Mouse (Mus musculus) right cerebral cortex, postnatal 14 days (tissue): ENCODE data around the gene Plekha5.

Experiments
- DNase-seq: peaks from one replicate; pipeline ENCODE4 v3.0.0; 2022

The Plekha5 gene

GRCm38 (mm10) chr6:140456393-140457163 is 32.7 kb downstream of the Plekha5 start:
- no peak for DNase-seq

GRCm38 (mm10) chr6:140460398-140460797 is 36.5 kb downstream of the Plekha5 start:
- DNase-seq = no peak

GRCm38 (mm10) chr6:140464818-140465217 is 41.0 kb downstream of the Plekha5 start:
- DNase-seq = no peak

DNA sequence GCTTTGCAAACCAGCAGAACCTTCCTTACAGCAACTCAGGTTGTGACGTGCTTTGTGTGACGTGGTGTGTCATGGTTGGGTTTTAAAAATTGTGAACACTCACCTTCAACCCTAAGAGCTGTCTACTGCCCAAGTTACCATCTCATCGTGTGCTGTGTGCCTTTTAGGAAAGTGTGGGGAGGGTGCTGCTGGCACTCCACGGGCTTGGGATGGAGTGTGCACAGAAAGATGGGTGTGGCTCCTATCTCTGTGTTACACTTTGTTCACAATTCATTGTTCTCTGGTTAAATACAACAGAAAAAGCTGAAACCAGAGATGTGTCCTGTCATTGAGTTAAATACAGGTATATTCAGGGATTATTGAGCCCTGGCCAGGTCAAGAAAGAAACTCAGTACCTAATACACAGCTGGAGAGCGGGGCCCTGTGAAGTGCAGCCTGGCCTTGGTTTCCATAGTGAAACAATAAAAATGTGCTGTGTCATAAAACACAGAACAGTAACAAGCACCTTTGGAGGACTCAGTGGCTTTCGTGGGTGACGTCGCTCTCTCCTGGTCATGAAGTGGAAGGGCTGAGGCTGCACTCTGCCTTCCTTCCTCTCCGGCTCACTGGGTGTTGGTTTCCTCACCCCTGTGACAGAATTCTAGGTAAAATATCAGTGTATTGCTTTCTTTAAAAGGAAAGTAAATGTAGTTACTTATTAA is 42.2 kb downstream of the Plekha5 start:
- no peak for DNase-seq

DNA sequence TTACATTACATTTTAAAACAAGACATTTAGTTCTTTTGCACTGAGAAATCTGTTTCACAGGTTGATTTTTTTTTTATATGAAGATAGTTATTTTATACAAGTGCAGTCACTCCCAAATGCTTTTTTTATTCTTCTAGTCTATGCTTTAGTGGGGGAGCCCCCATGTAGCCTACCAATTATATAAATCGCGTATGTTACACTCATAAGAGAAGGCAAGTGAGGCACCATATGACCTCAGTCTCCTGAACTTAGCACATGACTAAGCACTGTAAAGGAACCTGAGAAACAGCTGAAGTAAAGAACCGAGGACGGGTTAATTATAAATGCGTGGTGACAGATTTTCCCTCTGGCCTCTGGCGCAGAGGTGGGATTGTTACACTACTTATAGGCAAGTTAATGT is 43.0 kb downstream of the Plekha5 start:
- DNase-seq = no peak

- DNase-seq = no peak
These were observed 44.0 kb downstream of the Plekha5 start for GRCm38 (mm10) chr6:140467851-140468250.

DNA sequence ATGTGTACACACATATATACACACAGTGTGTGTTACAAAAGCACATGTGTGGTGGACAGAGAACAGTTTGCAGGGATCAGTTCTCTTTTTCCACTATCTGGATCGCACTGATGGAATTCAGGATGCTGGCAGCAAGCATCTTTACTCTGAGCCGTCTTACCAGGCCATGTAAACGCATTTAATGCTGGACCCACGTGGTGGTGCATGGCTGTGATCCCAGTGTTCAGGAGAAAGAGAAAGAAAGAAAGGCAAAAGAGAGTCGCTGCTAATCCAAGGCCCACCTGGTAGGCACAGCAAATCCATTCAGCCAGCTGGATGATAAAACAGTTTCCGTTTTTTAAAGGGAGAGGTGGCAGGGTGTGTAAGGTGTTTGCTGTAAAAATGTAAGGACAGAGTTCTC is 45.9 kb downstream of the Plekha5 start:
- DNase-seq = no peak

DNA sequence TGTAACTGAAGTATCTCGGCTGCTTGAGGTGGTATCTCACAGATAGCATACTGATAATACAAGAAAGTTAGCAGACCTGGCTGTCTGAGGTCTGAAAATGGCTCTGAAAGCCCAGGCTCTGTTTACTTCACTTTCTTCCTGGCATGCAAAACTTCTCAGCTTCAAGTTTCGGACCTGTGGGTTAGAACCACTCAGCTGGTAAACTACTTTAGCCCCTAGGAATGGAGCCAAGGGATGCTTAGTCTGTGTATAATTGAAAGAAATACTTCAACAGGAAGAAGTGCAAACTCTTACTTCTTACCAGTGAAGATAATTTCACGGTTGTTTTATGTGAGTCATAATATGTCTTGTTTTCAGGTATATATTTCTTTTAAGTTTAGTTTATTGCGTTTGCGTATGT is 47.9 kb downstream of the Plekha5 start:
- DNase-seq = no peak

DNA sequence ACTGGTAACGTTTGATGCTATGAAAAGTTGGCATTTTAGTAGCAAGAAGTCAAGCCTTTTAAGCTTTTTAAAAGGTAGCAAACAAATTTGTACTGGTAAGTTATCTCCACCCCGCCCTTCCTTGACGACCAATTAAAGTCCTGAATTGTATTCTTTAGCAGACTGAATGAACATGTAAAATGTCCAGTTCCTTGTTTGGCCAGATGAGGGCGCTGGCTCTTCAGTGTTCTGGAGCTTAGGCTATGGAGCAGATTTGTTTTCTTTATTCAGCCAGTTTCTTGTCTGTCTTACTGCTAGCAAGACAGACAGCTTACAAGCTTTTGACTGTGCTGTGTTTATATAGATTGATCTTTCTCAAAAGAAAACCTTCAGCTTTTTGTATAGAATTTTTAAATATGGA is 48.5 kb downstream of the Plekha5 start:
- peak; percentile 71 for DNase-seq

- DNase-seq = no peak
These were observed 51.7 kb downstream of the Plekha5 start for GRCm38 (mm10) chr6:140475393-140476087.

- DNase-seq = no peak
These were observed 53.1 kb downstream of the Plekha5 start for GRCm38 (mm10) chr6:140476981-140477380.

GRCm38 (mm10) chr6:140478031-140478430 is 54.2 kb downstream of the Plekha5 start:
- no peak for DNase-seq

GRCm38 (mm10) chr6:140478943-140479342 is 55.1 kb downstream of the Plekha5 start:
- peak; percentile 76 for DNase-seq

DNA sequence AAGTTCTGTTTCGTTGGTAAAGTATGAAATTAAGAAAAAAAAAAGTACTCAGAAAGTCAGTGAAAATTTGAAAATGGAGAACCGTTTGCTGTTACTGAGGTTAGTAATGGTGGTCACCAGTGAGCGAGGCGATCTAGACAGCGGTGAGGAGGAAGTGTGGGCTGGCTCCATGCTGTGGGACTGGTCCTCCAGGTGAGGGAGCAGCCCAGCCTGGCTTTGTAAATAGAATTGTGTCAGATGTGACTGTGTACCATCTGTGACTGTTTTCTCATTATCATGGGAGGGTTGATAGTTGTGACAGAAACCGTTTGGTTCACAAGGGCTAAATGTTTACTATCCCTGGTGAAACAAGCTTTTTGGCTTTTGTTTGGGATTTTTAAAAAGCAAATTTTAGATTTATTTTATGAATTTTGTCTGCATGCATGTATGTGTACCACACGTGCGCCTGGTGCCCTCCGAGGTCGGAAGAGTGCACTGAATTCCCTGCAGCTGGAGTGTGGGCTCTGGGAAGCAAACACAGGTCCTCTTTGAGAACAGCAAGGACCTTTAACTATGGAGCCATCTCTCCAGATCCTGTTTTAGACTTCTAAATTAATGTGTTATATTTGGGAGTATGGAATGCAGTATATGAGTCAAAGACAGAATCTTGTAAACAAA is 56.7 kb downstream of the Plekha5 start:
- DNase-seq = no peak

GRCm38 (mm10) chr6:140481701-140482460 is 58.0 kb downstream of the Plekha5 start:
- DNase-seq = no peak

- DNase-seq = no peak
These were observed 60.3 kb downstream of the Plekha5 start for GRCm38 (mm10) chr6:140484170-140484569.

DNA sequence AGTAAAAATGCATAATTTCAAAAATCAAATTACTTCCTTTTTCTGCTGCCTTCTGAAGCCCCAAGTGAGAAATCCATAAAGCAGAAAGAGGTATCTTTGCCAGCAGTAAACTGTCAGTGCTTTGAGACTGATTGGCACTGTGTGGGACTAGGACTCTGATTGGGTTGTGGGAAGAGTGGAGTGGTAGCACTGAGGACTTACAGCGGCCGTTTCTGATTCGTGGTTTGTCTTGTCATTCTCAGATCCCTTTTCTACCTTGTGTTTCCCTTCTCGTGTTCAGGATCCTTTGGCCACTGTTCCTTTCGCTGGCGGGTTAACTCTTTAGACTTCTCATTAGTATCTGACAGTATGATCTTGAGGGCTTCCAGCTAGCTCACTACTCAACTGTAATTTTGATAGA is 61.8 kb downstream of the Plekha5 start:
- no peak for DNase-seq

DNA sequence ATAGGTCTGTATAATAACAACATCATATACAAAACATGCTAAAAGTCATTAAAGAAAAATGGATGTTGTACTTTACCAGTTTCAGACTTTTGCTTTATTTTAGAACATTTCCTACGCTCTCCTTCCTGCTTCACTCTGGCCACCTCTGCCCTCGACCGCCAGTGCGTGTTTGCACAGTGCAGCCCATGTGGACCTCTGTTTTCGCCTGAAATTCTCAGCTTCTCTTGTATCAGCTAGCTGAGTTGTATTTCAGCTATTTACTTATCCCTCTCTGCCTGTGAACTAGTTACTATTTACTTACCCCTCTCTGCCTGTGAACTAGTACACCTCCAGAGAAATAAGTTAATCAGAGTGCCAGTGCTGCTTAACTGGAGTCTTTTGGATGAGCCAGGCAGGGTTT is 62.8 kb downstream of the Plekha5 start:
- DNase-seq = no peak

DNA sequence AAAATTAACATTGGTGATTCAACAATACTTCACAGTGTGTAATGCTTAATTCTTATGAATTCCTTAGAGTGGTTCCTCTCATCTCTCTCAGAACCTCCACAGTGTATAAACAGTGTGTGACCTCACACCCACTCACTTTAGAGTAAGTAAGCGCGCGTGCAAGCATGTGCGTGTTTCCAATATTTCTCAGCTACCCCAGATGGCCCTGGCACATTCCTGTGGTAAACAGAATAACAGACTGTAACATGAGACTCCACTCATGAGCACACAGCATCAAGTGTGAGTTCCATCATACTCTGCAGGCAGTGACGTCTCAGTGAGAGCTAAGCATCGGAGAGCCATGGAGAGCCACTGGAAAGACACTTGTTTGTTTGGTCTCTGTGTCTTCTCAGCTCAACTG is 63.6 kb downstream of the Plekha5 start:
- DNase-seq = no peak

DNA sequence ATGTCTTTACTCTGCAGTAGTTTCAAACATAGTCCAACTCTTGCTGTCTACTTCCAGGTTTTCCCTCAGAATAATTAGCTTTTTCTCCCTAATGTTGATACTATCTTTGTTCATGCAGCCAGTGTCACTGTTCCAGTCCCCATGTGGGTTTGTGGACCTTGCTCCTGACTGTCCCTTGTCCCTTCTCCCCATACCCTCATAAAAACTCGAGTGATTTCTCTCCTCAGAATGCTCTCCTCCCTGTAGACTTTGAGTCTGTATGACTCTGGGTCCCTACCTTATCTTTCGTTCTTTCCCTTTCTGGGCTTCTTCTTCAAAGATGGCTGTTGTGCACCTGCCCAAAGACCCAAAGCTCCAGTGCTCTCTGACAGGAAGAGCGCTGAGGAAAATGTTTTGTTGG is 64.8 kb downstream of the Plekha5 start:
- DNase-seq = no peak

- no peak for DNase-seq
These were observed 65.7 kb downstream of the Plekha5 start for GRCm38 (mm10) chr6:140489570-140489969.

GRCm38 (mm10) chr6:140490220-140490619 is 66.4 kb downstream of the Plekha5 start:
- DNase-seq = no peak
